In genomic region chr8:4323917-4324316, GRCm38 (mm10) we compare ENCODE assay signal across 7 mouse cellular contexts. TPM values are rescaled to one million over a fixed set of nuclear protein-coding genes. Genes with fewer than 3 reads are reported as not detected.
DNase-seq lines count a peak whose midpoint lies in the region; ATAC-seq and TF ChIP-seq lines count a peak whose summit lies in the region.

No protein-coding gene starts in this region.

- H3K27ac ChIP-seq in thymus, adult 2 months (ENCODE audit: control insufficient read depth, insufficient read depth, low read length) = no peak overlapping the region
- no peak overlapping the region for H3K27ac ChIP-seq in forebrain, embryonic 12.5 days
- H3K27ac ChIP-seq in liver, embryonic 14.5 days = peak overlapping the region; percentile 84

- H3K36me3 ChIP-seq in thymus, adult 2 months (ENCODE audit: control insufficient read depth, insufficient read depth, low read length) = peaks cover 6% of the 10 kb centered on the region
- peaks cover 48% of the 10 kb centered on the region for H3K36me3 ChIP-seq in forebrain, embryonic 12.5 days (replicated peaks)
- peaks cover 39% of the 10 kb centered on the region for H3K36me3 ChIP-seq in liver, embryonic 14.5 days (replicated peaks; ENCODE audit: control insufficient read depth, insufficient read depth, low read depth)

- DNase-seq in thymus, adult 2 months = no peak
- DNase-seq in thymus, postnatal 0 days (ENCODE audit: low spot score) = no peak
- peak in 1 of 3 experiments; percentile 17 for DNase-seq in liver, embryonic 14.5 days (ENCODE audit: low read depth in 3 of 3, low spot score in 3 of 3)
- DNase-seq in yolk sac, embryonic 10.5 days (ENCODE audit: low spot score) = no peak
- DNase-seq in frontal cortex, adult 2 months (ENCODE audit: extremely low spot score in 1 of 2, low spot score in 1 of 2) = no peak

- peak overlapping the region; percentile 4; the same call in 1 of the 2 replicates for H3K4me3 ChIP-seq in thymus, adult 2 months (ENCODE audit: control insufficient read depth, insufficient read depth, low read length)
- H3K4me3 ChIP-seq in forebrain, embryonic 12.5 days (replicated peaks) = peak overlapping the region; percentile 99
- H3K4me3 ChIP-seq in liver, embryonic 14.5 days (ENCODE audit: insufficient read depth in 1 of 2, low read depth in 2 of 2, low read length in 2 of 2) = peak overlapping the region; percentile 90 to 100

- no peak for TF ChIP-seq CTCF in thymus, adult 2 months (IDR thresholded peaks at IDR 0.05; ENCODE audit: borderline replicate concordance, control insufficient read depth, extremely low read depth, insufficient read depth, low read length, poor library complexity)
- no peak for TF ChIP-seq CTCF in liver, embryonic 14.5 days (IDR thresholded peaks at IDR 0.05; ENCODE audit: low read depth)

- peaks cover 11% of the 10 kb centered on the region for H3K4me1 ChIP-seq in thymus, adult 2 months (replicated peaks; ENCODE audit: control insufficient read depth, insufficient read depth, low read length)
- H3K4me1 ChIP-seq in forebrain, embryonic 12.5 days = peaks cover 41% of the 10 kb centered on the region
- peaks cover 23% of the 10 kb centered on the region in 2 experiments for H3K4me1 ChIP-seq in liver, embryonic 14.5 days (replicated peaks; ENCODE audit: control insufficient read depth in 2 of 2, insufficient read depth in 2 of 2, low read length in 1 of 2)

- no peaks in the 10 kb centered on the region for H3K9me3 ChIP-seq in forebrain, embryonic 12.5 days
- H3K9me3 ChIP-seq in liver, embryonic 14.5 days (ENCODE audit: control insufficient read depth, low read length) = no peaks in the 10 kb centered on the region

- peak overlapping the region; percentile 92 for H3K4me2 ChIP-seq in forebrain, embryonic 12.5 days
- H3K4me2 ChIP-seq in liver, embryonic 14.5 days (ENCODE audit: low read depth) = peak overlapping the region; percentile 97

- 1% methylated on average over 6 of the region's 6 CpGs for WGBS in thymus, adult 2 months
- 6% methylated on average over 6 of the region's 6 CpGs for WGBS in forebrain, embryonic 12.5 days
- under 1% methylated on average over 6 of the region's 6 CpGs for WGBS in liver, embryonic 14.5 days (ENCODE audit: insufficient replicate concordance)

- TF ChIP-seq EP300 in liver, embryonic 14.5 days (IDR thresholded peaks at IDR 0.05; ENCODE audit: low read depth) = no peak

- peak overlapping the region; percentile 98 for H3K9ac ChIP-seq in forebrain, embryonic 12.5 days
- H3K9ac ChIP-seq in liver, embryonic 14.5 days (replicated peaks) = peak overlapping the region; percentile 99

- no peaks in the 10 kb centered on the region for H3K27me3 ChIP-seq in thymus, adult 2 months (ENCODE audit: control insufficient read depth, insufficient read depth, low read length)
- H3K27me3 ChIP-seq in forebrain, embryonic 12.5 days = no peaks in the 10 kb centered on the region
- H3K27me3 ChIP-seq in liver, embryonic 14.5 days (ENCODE audit: control insufficient read depth, insufficient read depth, low read length) = no peaks in the 10 kb centered on the region

- ATAC-seq in forebrain, embryonic 12.5 days (ENCODE audit: low FRiP score) = no peak
- ATAC-seq in liver, embryonic 14.5 days (ENCODE audit: insufficient read depth) = no peak
- ATAC-seq in activated CD4-positive, CD25-positive, alpha-beta regulatory T cell, adult 4 months = no peak

- TF ChIP-seq POLR2A in thymus, adult 2 months (IDR thresholded peaks at IDR 0.05; ENCODE audit: control insufficient read depth, extremely low read depth, insufficient read depth, low read length, poor library complexity) = no peak

RNA-seq across cellular contexts. Expression of gene Ccl25, which starts 1.1 kb away (rescaled TPM):
- polyA plus RNA-seq in thymus, adult 2 months (2012; rRNA removed) = 178 and 233 TPM in 2 replicates
- polyA plus RNA-seq in thymus, postnatal 0 days (2015; fragmentation: Nextera tagmentation; extraction: Ambion mirVana) = 811 and 840 TPM in 2 replicates
- 20.9 and 24.1 TPM in 2 replicates for polyA plus RNA-seq in forebrain, embryonic 12.5 days (2016; fragmentation: Nextera tagmentation; extraction: Ambion mirVana)
- 4.2 TPM in 2 replicates for polyA plus RNA-seq in liver, embryonic 14.5 days (2012; rRNA removed)
- polyA plus RNA-seq in liver, embryonic 14.5 days (2014; fragmentation: Nextera tagmentation; extraction: Ambion mirVana) = 4.0 and 5.2 TPM in 2 replicates
- 10 to 100 TPM in 1 of 2 experiments, 1 to 10 TPM in 1; 7.8 to 10.8 TPM for polyA plus RNA-seq in activated CD4-positive, CD25-positive, alpha-beta regulatory T cell, adult 4 months (2017; shearing (Covaris generic))
- 22.4 and 23.6 TPM in 2 replicates for polyA plus RNA-seq in frontal cortex, adult 2 months (2012; rRNA removed)

RNA-seq across cellular contexts. Expression of gene Elavl1, which starts 1.3 kb away (rescaled TPM):
- 43.2 and 70.4 TPM in 2 replicates for polyA plus RNA-seq in thymus, adult 2 months (2012; rRNA removed)
- polyA plus RNA-seq in thymus, postnatal 0 days (2015; fragmentation: Nextera tagmentation; extraction: Ambion mirVana) = 209 and 236 TPM in 2 replicates
- 309 and 310 TPM in 2 replicates for polyA plus RNA-seq in forebrain, embryonic 12.5 days (2016; fragmentation: Nextera tagmentation; extraction: Ambion mirVana)
- 23.9 and 32.5 TPM in 2 replicates for polyA plus RNA-seq in liver, embryonic 14.5 days (2012; rRNA removed)
- 94.5 and 118 TPM in 2 replicates for polyA plus RNA-seq in liver, embryonic 14.5 days (2014; fragmentation: Nextera tagmentation; extraction: Ambion mirVana)
- 10 to 100 TPM; 37.2 to 38.4 TPM for polyA plus RNA-seq in activated CD4-positive, CD25-positive, alpha-beta regulatory T cell, adult 4 months (2017; shearing (Covaris generic))
- polyA plus RNA-seq in frontal cortex, adult 2 months (2012; rRNA removed) = 39.9 and 40.2 TPM in 2 replicates

RNA-seq across cellular contexts. Expression of gene Timm44, which starts 48.2 kb away (rescaled TPM):
- polyA plus RNA-seq in thymus, adult 2 months (2012; rRNA removed) = 84.4 and 88.0 TPM in 2 replicates
- polyA plus RNA-seq in thymus, postnatal 0 days (2015; fragmentation: Nextera tagmentation; extraction: Ambion mirVana) = 49.3 and 50.6 TPM in 2 replicates
- polyA plus RNA-seq in forebrain, embryonic 12.5 days (2016; fragmentation: Nextera tagmentation; extraction: Ambion mirVana) = 54.1 and 55.6 TPM in 2 replicates
- 28.3 and 41.3 TPM in 2 replicates for polyA plus RNA-seq in liver, embryonic 14.5 days (2012; rRNA removed)
- 38.5 and 42.4 TPM in 2 replicates for polyA plus RNA-seq in liver, embryonic 14.5 days (2014; fragmentation: Nextera tagmentation; extraction: Ambion mirVana)
- polyA plus RNA-seq in activated CD4-positive, CD25-positive, alpha-beta regulatory T cell, adult 4 months (2017; shearing (Covaris generic)) = 10 to 100 TPM; 74.9 to 77.5 TPM
- 111 and 131 TPM in 2 replicates for polyA plus RNA-seq in frontal cortex, adult 2 months (2012; rRNA removed)

Comparison
In these comparisons a context has a peak if more than half of its experiments do, and no peak if none do; other contexts are left out.
1. H3K4me3 ChIP-seq: peak in every context shown above with its lines; median percentile 99 in forebrain, embryonic 12.5 days; 95 in liver, embryonic 14.5 days; 4 in thymus, adult 2 months.